Mouse (Mus musculus) v-Abl transformed pro-B cells (cell line): ENCODE results near the gene Dlgap1.

ENCODE experiments used
- in situ Hi-C, 2 experiments: fragments of 400-800 bp; cut with MboI; formaldehyde crosslinking; loops; one replicate each; pipeline ENCODE4 v1.15.1; 2025; ENCODE audit not compliant: unreplicated experiment in 2 of 2

The Dlgap1 gene

DNA sequence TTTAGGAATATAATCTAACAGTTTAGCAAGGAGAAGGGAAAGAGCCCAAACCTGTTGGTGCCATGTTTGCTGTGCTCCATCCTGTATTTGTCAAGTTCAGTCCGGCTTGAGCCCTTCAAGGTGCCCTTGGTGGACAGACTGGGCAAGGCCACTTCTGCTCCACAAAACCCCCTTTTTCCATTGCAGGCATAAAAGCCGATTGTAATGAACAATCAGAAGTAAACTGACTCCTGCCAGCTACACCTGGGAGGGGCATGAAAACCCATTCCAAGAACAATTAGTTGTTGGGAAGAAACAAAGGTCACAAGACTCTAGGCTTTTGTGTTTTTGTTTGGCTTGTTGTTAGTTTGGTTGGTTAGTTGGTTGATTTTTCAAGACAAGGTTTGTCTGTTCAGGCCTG lies 859.7 kb downstream of the Dlgap1 start:
- in situ Hi-C loops: no loop called here

DNA sequence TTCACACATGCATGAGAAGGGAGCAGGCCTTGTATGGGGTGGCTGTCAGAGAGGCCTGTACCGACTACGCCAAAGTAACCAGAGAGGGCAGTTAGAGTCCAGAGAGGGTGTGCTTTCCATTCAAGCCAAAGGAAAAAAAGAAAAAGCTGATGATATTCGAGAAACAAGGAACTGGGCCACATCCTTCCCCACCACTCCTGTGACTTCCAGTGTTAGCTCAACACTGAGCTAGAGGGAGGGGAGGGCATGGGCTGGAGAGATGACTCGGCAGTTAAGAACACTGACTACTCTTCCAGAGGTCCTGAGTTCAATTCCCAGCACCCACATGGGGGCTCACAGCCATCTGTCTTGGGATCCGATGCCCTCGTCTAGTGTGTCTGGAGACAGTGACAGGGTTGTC lies 860.3 kb downstream of the Dlgap1 start:
- in situ Hi-C loops: no loop called here

DNA sequence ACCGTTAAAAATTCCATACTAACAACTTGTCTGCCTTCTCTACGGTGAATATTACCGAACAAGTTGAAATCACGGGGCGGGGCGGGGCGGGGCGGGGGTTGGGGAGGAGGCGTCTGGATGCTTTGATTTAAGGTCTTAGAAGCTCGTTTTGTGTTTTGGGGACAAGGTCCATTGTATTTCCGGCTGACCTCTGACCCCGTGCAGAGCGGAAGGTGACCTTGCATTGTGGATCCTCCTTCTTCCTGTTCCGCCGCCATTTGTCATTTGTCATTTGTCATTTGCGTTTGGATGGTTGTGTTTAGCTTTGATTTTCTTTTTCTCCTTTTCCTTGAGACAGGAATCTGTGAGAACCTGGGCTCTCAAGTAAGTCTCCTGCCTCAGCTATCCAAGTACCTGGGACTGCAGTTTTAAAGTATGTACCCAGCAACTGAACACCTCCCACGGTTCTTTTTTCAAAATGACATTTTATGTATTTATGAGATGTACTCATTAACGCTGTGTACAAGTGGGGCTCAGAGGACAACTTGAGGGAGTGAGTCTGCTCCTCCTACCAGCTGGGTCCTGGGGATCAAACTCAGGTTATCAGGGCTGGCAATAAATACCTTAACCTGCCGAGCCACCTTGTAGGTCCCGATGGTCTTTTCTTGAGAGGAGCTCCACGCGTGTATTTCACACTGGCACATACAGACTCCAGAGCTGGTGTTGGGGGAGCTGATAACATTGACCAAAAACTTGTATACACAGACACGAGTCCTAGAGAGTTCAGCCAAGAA lies 861.3 kb downstream of the Dlgap1 start:
- in situ Hi-C loops: no loop called here

- in situ Hi-C loops: no loop called here
Observed at GRCm38 (mm10) chr17:70831591-70831990, 862.7 kb downstream of the Dlgap1 start.

GRCm38 (mm10) chr17:70832544-70832943 lies 863.7 kb downstream of the Dlgap1 start:
- in situ Hi-C loops: no loop called here

GRCm38 (mm10) chr17:70834430-70834965 lies 865.6 kb downstream of the Dlgap1 start:
- in situ Hi-C loops: no loop called here

GRCm38 (mm10) chr17:70835071-70835790 lies 866.4 kb downstream of the Dlgap1 start:
- in situ Hi-C loops: loop anchor here in 1 of 2 experiments (5.0 kb wide), 1 partner anchor 88 kb away; no protein-coding TSS in a partner anchor

DNA sequence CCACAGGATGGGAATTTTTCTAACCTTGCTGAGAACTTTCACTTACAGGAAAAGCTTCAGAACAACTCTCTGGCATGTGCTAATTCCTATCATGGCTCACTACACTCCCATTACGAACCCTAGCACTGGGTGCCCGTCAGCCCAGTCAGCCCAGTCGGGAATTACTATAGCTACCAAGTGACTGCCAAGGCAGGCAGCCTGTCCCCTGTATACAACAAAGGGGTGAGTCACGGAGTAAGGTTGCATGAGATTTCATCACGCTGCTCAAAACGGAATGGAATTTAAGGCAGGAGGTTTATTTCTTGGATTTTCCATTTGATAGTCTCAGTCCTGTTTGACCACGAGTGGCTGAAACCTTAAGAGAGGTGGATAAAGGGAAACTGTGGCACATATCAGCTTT lies 867.9 kb downstream of the Dlgap1 start:
- in situ Hi-C loops: loop anchor here in 1 of 2 experiments (5.0 kb wide), 1 partner anchor 90 kb away; no protein-coding TSS in a partner anchor

DNA sequence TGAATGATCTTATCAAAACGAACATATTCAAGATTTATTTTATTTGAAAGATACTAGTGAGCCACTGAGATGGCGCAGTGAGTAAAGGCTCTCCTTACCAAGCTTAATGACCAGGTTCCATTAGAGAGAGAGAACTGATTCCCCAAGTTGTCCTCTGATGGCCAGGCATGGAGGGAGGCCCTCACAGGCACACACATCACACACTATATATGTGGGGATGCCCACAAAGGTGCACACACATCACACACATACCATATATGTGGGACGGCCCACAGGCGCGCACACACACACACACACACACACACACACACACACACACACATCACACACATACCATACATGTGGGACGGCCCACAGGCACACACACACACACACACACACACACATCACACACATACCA lies 868.6 kb downstream of the Dlgap1 start:
- in situ Hi-C loops: loop anchor here in 1 of 2 experiments (5.0 kb wide), 1 partner anchor 90 kb away; no protein-coding TSS in a partner anchor

GRCm38 (mm10) chr17:70838031-70838430 lies 869.2 kb downstream of the Dlgap1 start:
- in situ Hi-C loops: loop anchor here in 1 of 2 experiments (5.0 kb wide), 1 partner anchor 91 kb away; no protein-coding TSS in a partner anchor

DNA sequence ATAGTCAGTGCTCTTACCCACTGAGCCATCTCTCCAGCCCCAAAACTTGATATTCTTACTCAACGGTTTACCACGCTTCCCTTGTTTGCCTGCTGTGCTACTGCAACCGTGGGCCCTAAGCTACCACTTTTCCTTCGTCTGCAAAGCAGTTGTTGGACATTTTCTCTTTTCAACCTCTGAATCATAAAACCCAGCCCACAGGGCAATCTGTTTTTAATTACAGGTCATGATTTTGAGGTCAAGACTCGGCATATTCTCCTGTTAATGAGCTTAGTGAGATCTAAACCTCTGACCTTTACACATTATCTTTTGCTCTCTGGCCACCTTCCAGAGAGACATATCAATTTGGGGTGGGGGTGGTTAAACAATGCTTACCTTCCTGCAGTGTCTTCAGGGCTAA lies 869.7 kb downstream of the Dlgap1 start:
- in situ Hi-C loops: loop anchor here in 1 of 2 experiments (5.0 kb wide), 1 partner anchor 91 kb away; no protein-coding TSS in a partner anchor

GRCm38 (mm10) chr17:70843252-70843651 lies 874.4 kb downstream of the Dlgap1 start:
- in situ Hi-C loops: loop anchor here in 1 of 2 experiments (10.0 kb wide), 1 partner anchor 352 kb away; no protein-coding TSS in a partner anchor

DNA sequence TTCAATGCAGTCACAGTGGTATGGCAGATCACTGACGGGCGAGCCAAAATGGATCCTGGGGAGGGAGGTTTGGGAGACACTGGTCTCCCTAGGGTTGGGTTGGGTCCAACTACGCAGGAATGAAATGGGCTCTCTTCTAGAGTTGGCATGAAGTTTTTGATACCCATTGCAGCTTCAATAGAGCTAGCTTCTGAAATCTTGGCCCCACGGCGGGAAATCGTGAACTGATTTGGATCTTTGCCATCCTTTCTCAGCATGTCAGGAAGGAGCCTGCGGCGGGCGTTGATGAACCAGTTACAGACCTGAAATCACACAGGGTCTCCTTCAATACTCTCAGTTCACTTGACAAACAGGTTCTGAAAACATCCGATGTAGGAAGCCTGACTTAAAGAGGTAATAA lies 876.1 kb downstream of the Dlgap1 start:
- in situ Hi-C loops: loop anchor here (5.0 to 10.0 kb wide), 4 partner anchors 103 to 350 kb away; no protein-coding TSS in a partner anchor

DNA sequence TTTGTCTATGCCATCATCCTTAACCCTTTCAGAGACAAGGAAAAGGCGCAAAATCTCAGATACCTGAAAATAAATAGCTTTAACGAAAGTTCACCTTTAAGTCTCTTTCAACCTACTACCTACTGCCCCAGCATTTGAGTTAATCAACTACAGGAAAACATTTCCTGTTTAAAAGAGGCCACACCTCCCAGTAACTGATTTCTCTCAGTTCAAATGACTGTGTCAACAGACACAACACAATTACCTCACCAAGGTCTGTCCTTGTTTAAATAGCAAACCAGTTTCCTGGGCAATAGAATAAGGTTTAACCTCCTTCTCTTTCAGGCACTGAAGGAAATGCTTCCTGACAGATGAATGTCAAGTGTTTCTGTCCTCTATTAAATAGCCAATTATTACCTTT lies 876.7 kb downstream of the Dlgap1 start:
- in situ Hi-C loops: loop anchor here (5.0 to 10.0 kb wide), 4 partner anchors 103 to 349 kb away; no protein-coding TSS in a partner anchor

DNA sequence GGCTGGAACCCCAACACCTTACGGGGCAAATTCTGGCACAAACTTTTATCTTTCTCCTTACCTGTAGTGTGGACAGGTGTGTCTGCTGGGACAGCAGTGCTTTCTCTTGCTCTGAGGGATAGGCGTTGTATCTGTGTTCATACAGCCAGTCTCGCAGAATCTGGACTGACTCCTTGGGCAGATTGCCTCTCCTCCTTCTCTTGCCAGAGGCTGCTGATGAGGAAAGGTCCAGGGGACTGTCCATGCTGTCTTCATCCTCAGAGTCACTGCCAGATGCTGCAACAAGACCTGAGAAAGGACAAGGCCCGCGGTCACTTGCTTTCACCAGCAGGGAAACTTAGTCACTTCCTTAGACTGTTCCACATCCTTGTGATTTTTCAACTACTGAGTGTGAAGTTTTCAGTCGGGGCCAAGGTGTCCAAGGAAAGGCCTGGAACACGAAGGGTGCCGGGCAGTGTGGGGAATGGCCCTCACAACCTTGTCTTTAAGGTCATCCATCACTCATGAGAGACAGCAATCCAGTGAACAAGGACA lies 877.3 kb downstream of the Dlgap1 start:
- in situ Hi-C loops: loop anchor here (5.0 to 10.0 kb wide), 4 partner anchors 104 to 349 kb away; no protein-coding TSS in a partner anchor

DNA sequence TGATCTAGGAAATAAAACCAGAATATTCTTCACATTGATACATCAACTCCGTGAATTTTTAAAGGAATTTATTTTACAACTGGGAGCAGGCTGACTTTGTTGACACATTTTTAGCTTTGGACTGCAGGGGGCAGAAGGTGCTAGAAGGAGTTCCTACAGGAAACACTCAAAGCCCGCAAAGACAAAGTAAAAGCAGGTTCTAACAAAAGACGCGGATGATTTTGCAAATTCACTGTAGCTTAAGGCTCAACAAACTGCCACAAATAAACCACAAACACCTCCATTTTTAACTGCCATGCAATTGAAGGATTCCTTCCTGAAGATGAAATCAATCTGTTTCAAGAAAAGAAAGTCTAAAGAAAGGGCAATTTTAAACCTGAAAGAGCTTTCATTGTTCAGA lies 878.2 kb downstream of the Dlgap1 start:
- in situ Hi-C loops: loop anchor here (5.0 to 10.0 kb wide), 4 partner anchors 105 to 348 kb away; no protein-coding TSS in a partner anchor

- in situ Hi-C loops: loop anchor here (5.0 to 10.0 kb wide), 4 partner anchors 106 to 347 kb away; no protein-coding TSS in a partner anchor
Observed at GRCm38 (mm10) chr17:70847751-70848510, 879.1 kb downstream of the Dlgap1 start.

- in situ Hi-C loops: loop anchor here (5.0 to 10.0 kb wide), 4 partner anchors 106 to 346 kb away; no protein-coding TSS in a partner anchor
Observed at GRCm38 (mm10) chr17:70848511-70849398, 879.9 kb downstream of the Dlgap1 start.
